ENCODE assay signal across 1 mouse cellular context in the genomic region with DNA sequence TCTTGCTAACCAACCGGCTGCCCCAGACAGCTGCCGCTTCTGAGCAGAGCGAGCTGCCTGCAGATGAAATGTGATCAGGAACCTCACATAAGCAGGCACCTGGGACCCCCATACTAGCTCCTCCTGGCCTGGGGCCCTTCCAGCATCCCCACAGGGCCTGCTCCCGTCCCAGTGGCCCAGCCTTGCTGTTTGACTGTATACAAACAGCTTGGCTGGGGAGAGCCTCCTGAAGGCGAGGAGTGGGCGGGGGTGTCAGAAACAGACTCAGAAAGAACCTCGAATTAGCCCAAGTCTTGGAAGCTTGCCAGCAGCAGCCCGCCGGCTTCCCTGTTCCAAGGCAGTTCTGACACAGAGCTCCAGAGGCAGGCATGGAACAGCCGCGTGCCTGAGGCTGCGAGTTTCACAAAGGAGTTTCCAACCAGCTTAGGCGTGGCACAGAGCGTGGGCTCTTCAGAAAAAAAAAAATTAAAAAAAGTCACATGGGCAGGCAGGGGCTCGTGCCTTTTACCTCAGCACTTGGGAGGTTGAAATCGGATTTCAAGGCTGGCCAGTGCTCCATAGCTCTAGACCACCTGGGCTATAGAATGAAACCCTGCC.
TF ChIP-seq lines count a peak whose summit lies in the region.

No protein-coding gene starts in this region.

TF ChIP-seq in MEL, 35 proteins besides CTCF, POLR2A, EP300 and RAD21 (continued from another document):
- no peak for TF ChIP-seq NELFE (IDR thresholded peaks at IDR 0.05; ENCODE audit: low read depth, low read length)
- TF ChIP-seq MAZ (IDR thresholded peaks at IDR 0.05; ENCODE audit: low read depth, low read length), result no peak
- 0 out of 2 replicates have a peak, but pooled peaks have one; percentile 17 for TF ChIP-seq MYC (IDR thresholded peaks at IDR 0.05; ENCODE audit: low read depth, low read length)
